Comparison of ENCODE assay signal across 11 mouse cellular contexts in genomic region chr5:124222696-124223095, GRCm38 (mm10). TPM values are rescaled to one million over a fixed set of nuclear protein-coding genes. Genes with fewer than 3 reads are reported as not detected.
A peak's percentile ranks its signal among the peaks of the same experiment; 100 is the strongest.
DNase-seq lines count a peak whose midpoint lies in the region; ATAC-seq and TF ChIP-seq lines count a peak whose summit lies in the region.
"Had no signal": no experiment of that assay in that cellular context is flagged by ENCODE, and none has a peak within 500 bp of the region (broad histone marks: within the 10 kb centered on the region; RNA-seq: fewer than 3 reads in every experiment).

No protein-coding gene starts in this region.

- intact Hi-C loops in heart, postnatal 36 days (cut with DNase I): loop anchor here (2.0 kb wide), 1 partner anchor 16 kb away; no protein-coding TSS in a partner anchor

- peaks cover 21% of the 10 kb centered on the region; the same call in 1 of the 2 replicates for H3K4me1 ChIP-seq in limb, embryonic 14.5 days (ENCODE audit: control insufficient read depth, insufficient read depth, low read length)
- peaks cover 33% of the 10 kb centered on the region for H3K4me1 ChIP-seq in limb, embryonic 10.5 days

- no peak overlapping the region for H3K4me2 ChIP-seq in limb, embryonic 14.5 days (replicated peaks; ENCODE audit: low read depth, low read length, severe bottlenecking)
- H3K4me2 ChIP-seq: liver, embryonic 13.5 days had no signal

- no peak overlapping the region for H3K27ac ChIP-seq in limb, embryonic 14.5 days (replicated peaks; ENCODE audit: low read depth, low read length)
- H3K27ac ChIP-seq in limb, embryonic 10.5 days: no peak overlapping the region
- H3K27ac ChIP-seq: forebrain, embryonic 10.5 days; liver, embryonic 13.5 days had no signal

- peak; percentile 45 for DNase-seq in gastrocnemius, adult 18-20 months (ENCODE audit: low spot score)
- no peak for DNase-seq in gastrocnemius, postnatal 4 days (ENCODE audit: low spot score in 2 of 2)
- DNase-seq in limb, embryonic 14.5 days (ENCODE audit: low spot score): no peak
- no peak for DNase-seq in limb, embryonic 10.5 days (ENCODE audit: low spot score)
- DNase-seq in ZHBTc4 (ENCODE audit: low read depth, low spot score): peak; percentile 31
- peak; percentile 42 to 62 for DNase-seq in heart, postnatal 36 days
- no peak for DNase-seq in MN1 (ENCODE audit: low spot score)
- DNase-seq in urinary bladder, postnatal 36 days (ENCODE audit: low spot score in 2 of 2): no peak
- DNase-seq: kidney, postnatal 25 days; liver, embryonic 13.5 days had no signal

- TF ChIP-seq POLR2A in limb, embryonic 14.5 days (IDR thresholded peaks at IDR 0.05; ENCODE audit: borderline replicate concordance, extremely low read depth, insufficient read depth, insufficient read length): no peak

- 0 out of 2 replicates have a peak, but pooled peaks have one; percentile 35 for ATAC-seq in limb, embryonic 14.5 days (ENCODE audit: low FRiP score, low read depth)

- H3K27me3 ChIP-seq in limb, embryonic 14.5 days (ENCODE audit: control insufficient read depth, insufficient read depth, low read length): no peaks in the 10 kb centered on the region
- no peaks in the 10 kb centered on the region for H3K27me3 ChIP-seq in limb, embryonic 10.5 days (ENCODE audit: low read depth, poor library complexity, severe bottlenecking)
- H3K27me3 ChIP-seq: liver, embryonic 13.5 days had no signal

- no peaks in the 10 kb centered on the region for H3K36me3 ChIP-seq in limb, embryonic 14.5 days (ENCODE audit: control insufficient read depth, insufficient read depth, low read length)
- H3K36me3 ChIP-seq in limb, embryonic 10.5 days: no peaks in the 10 kb centered on the region
- H3K36me3 ChIP-seq: forebrain, embryonic 10.5 days; liver, embryonic 13.5 days had no signal

- no peaks in the 10 kb centered on the region for H3K9me3 ChIP-seq in limb, embryonic 14.5 days (ENCODE audit: control insufficient read depth, low read length)
- H3K9me3 ChIP-seq in limb, embryonic 10.5 days (replicated peaks): no peaks in the 10 kb centered on the region
- H3K9me3 ChIP-seq: forebrain, embryonic 10.5 days; liver, embryonic 13.5 days had no signal

- H3K9ac ChIP-seq in limb, embryonic 14.5 days (ENCODE audit: low read depth, low read length, severe bottlenecking): no peak overlapping the region
- H3K9ac ChIP-seq: liver, embryonic 13.5 days had no signal

- 78% methylated on average over 11 of the region's 11 CpGs for WGBS in limb, embryonic 14.5 days
- WGBS in limb, embryonic 10.5 days: 79% methylated on average over 11 of the region's 11 CpGs

- H3K4me3 ChIP-seq in limb, embryonic 14.5 days (replicated peaks; ENCODE audit: low read length): no peak overlapping the region
- no peak overlapping the region for H3K4me3 ChIP-seq in limb, embryonic 10.5 days
- H3K4me3 ChIP-seq: forebrain, embryonic 10.5 days; liver, embryonic 13.5 days had no signal

RNA-seq across cellular contexts. Expression of gene Pitpnm2, which starts 26.9 kb away (rescaled TPM):
- total RNA-seq in gastrocnemius, adult 18-20 months (2021): 10 to 100 TPM; 19.6 to 20.9 TPM
- total RNA-seq in gastrocnemius, postnatal 4 days (2021): 10 to 100 TPM; 24.7 to 28.9 TPM
- 37.1 and 49.5 TPM in 2 replicates for polyA plus RNA-seq in limb, embryonic 14.5 days (2012; rRNA removed)
- polyA plus RNA-seq in limb, embryonic 14.5 days (2014; fragmentation: Nextera tagmentation; extraction: Ambion mirVana): 8.2 and 10.0 TPM in 2 replicates
- 2.0 and 2.4 TPM in 2 replicates for polyA plus RNA-seq in limb, embryonic 10.5 days (2016; fragmentation: Nextera tagmentation; extraction: Ambion mirVana)
- total RNA-seq in heart, postnatal 36 days (2021): 10 to 100 TPM; 43.9 to 45.5 TPM

Comparison
In these comparisons a context has a peak if more than half of its experiments do, and no peak if none do; other contexts are left out.
1. DNase-seq: peak in gastrocnemius, adult 18-20 months (single experiment), ZHBTc4 (single experiment) and heart, postnatal 36 days (2 of 2); none in gastrocnemius, postnatal 4 days (0 of 2), limb, embryonic 14.5 days (single experiment), limb, embryonic 10.5 days (single experiment), MN1 (single experiment) and urinary bladder, postnatal 36 days (0 of 2).